Mouse (Mus musculus) gastrocnemius, postnatal 10 days (tissue): ENCODE data around the gene Plscr2. TPM values are rescaled to one million over a fixed set of nuclear protein-coding genes. Genes with fewer than 3 reads are reported as not detected.

Source experiments
- DNase-seq: peaks from one replicate; pipeline ENCODE4 v3.0.0; 2021; ENCODE audit warnings: mixed read lengths
- long read RNA-seq, 2 experiments: library from polyadenylated mRNA; stranded (forward); transcript quantifications; one replicate each; pipeline ENCODE4 v2.0.0; 2021
- total RNA-seq, 2 experiments: library from RNA; stranded (reverse); gene quantifications; 2 replicates each; pipeline ENCODE4 v1.2.3; 2021

Plscr2 gene
- 1 to 10 TPM; 1.4 to 1.5 TPM for total RNA-seq
- long read RNA-seq, experiment 1, partial matches to known transcripts: 0 of 1 reads
- long read RNA-seq, experiment 1, other reads (novel, unspliced or antisense): 0 of 1 reads
- long read RNA-seq, experiment 2, partial matches to known transcripts: 0 of 3 reads
- long read RNA-seq, experiment 2, other reads (novel, unspliced or antisense): 0 of 3 reads

- no peak for DNase-seq
These were observed at the start of gene Plscr2 for GRCm38 (mm10) chr9:92275486-92276207. Gene Plscr2 (plus strand): TSS chr9:92275602.

- DNase-seq: no peak
These were observed 49.2 kb upstream of the Plscr2 start for GRCm38 (mm10) chr9:92226127-92226655.

- no peak for DNase-seq
These were observed 48.6 kb upstream of the Plscr2 start for GRCm38 (mm10) chr9:92226795-92227194.

GRCm38 (mm10) chr9:92228867-92229832, 46.3 kb upstream of the Plscr2 start:
- no peak for DNase-seq

GRCm38 (mm10) chr9:92229833-92230205, 45.6 kb upstream of the Plscr2 start:
- DNase-seq: no peak

GRCm38 (mm10) chr9:92234901-92235458, 40.4 kb upstream of the Plscr2 start:
- no peak for DNase-seq

GRCm38 (mm10) chr9:92248773-92249446, 26.5 kb upstream of the Plscr2 start:
- DNase-seq: no peak

GRCm38 (mm10) chr9:92249447-92249852, 26.0 kb upstream of the Plscr2 start, which contains the start of gene Plscr1:
Gene Plscr1 (plus strand): TSS chr9:92249750.
- no peak for DNase-seq

- peak; percentile 72 for DNase-seq
These were observed 25.2 kb upstream of the Plscr2 start for GRCm38 (mm10) chr9:92249987-92250772.

GRCm38 (mm10) chr9:92252718-92253117, 22.7 kb upstream of the Plscr2 start:
- no peak for DNase-seq

- DNase-seq: no peak
These were observed 21.6 kb upstream of the Plscr2 start for GRCm38 (mm10) chr9:92253585-92254321.

- no peak for DNase-seq
These were observed 14.8 kb upstream of the Plscr2 start for GRCm38 (mm10) chr9:92260481-92261159.

- no peak for DNase-seq
These were observed 9.7 kb upstream of the Plscr2 start for GRCm38 (mm10) chr9:92265719-92266118.

GRCm38 (mm10) chr9:92266558-92267171, 8.7 kb upstream of the Plscr2 start:
- no peak for DNase-seq

GRCm38 (mm10) chr9:92267732-92268131, 7.7 kb upstream of the Plscr2 start:
- DNase-seq: no peak

- DNase-seq: no peak
These were observed 5.5 kb upstream of the Plscr2 start for GRCm38 (mm10) chr9:92269829-92270404.

GRCm38 (mm10) chr9:92270927-92271326, 4.5 kb upstream of the Plscr2 start:
- DNase-seq: peak; percentile 81

- DNase-seq: no peak
These were observed 2.8 kb upstream of the Plscr2 start for GRCm38 (mm10) chr9:92272650-92273049.

- DNase-seq: no peak
These were observed 2.1 kb upstream of the Plscr2 start for GRCm38 (mm10) chr9:92273271-92273670.
